ENCODE assay signal across 18 mouse cellular contexts in genomic region chr11:69891482-69891881, GRCm38 (mm10). TPM values are rescaled to one million over a fixed set of nuclear protein-coding genes. Genes with fewer than 3 reads are reported as not detected.
DNase-seq lines count a peak whose midpoint lies in the region; ATAC-seq and TF ChIP-seq lines count a peak whose summit lies in the region.
"Had no signal": no experiment of that assay in that cellular context is flagged by ENCODE, and none has a peak within 500 bp of the region (broad histone marks: within the 10 kb centered on the region; RNA-seq: fewer than 3 reads in every experiment).

No protein-coding gene starts in this region.

- no peaks in the 10 kb centered on the region for H3K36me3 ChIP-seq in heart, embryonic 12.5 days
- no peaks in the 10 kb centered on the region for H3K36me3 ChIP-seq in lung, embryonic 15.5 days
- H3K36me3 ChIP-seq in E14TG2a.4 (ENCODE audit: insufficient read depth, low read length), result peaks cover 15% of the 10 kb centered on the region
- no peaks in the 10 kb centered on the region for H3K36me3 ChIP-seq in stomach, postnatal 0 days (ENCODE audit: control insufficient read depth, insufficient read depth, low read length)
- H3K36me3 ChIP-seq: forebrain, embryonic 10.5 days had no signal

- H3K4me3 ChIP-seq in heart, embryonic 12.5 days, result no peak overlapping the region
- no peak overlapping the region for H3K4me3 ChIP-seq in lung, embryonic 15.5 days
- peak overlapping the region; percentile 32; the same call in 1 of the 2 replicates for H3K4me3 ChIP-seq in E14TG2a.4 (replicated peaks; ENCODE audit: low read length)
- no peak overlapping the region for H3K4me3 ChIP-seq in stomach, postnatal 0 days (ENCODE audit: low read depth, low read length)
- H3K4me3 ChIP-seq: forebrain, embryonic 10.5 days had no signal

- no peak overlapping the region for H3K9ac ChIP-seq in heart, embryonic 12.5 days
- no peak overlapping the region for H3K9ac ChIP-seq in lung, embryonic 15.5 days
- H3K9ac ChIP-seq in stomach, postnatal 0 days (ENCODE audit: low read length), result no peak overlapping the region

- peaks cover 30% of the 10 kb centered on the region for H3K4me1 ChIP-seq in heart, embryonic 12.5 days (replicated peaks)
- H3K4me1 ChIP-seq in lung, embryonic 15.5 days, result peaks cover 14% of the 10 kb centered on the region
- H3K4me1 ChIP-seq in E14TG2a.4 (replicated peaks; ENCODE audit: low read depth, low read length), result peaks cover 53% of the 10 kb centered on the region
- no peaks in the 10 kb centered on the region for H3K4me1 ChIP-seq in stomach, postnatal 0 days (replicated peaks; ENCODE audit: control insufficient read depth, insufficient read depth)

- H3K4me2 ChIP-seq in heart, embryonic 12.5 days, result no peak overlapping the region
- H3K4me2 ChIP-seq in lung, embryonic 15.5 days, result no peak overlapping the region
- H3K4me2 ChIP-seq in stomach, postnatal 0 days (replicated peaks; ENCODE audit: low read depth), result no peak overlapping the region
- H3K4me2 ChIP-seq: midbrain, embryonic 11.5 days had no signal

- 0 out of 2 replicates have a peak, but pooled peaks have one; percentile 9 for ATAC-seq in heart, embryonic 12.5 days (ENCODE audit: insufficient number of reproducible peaks, low FRiP score)
- 0 out of 2 replicates have a peak, but pooled peaks have one; percentile 29 for ATAC-seq in lung, embryonic 15.5 days (ENCODE audit: borderline replicate concordance, extremely low read depth, low FRiP score, low TSS enrichment)
- peak; percentile 62 for ATAC-seq in erythroid progenitor cell, adult 5-6 weeks (replicated peaks; ENCODE audit: low FRiP score, poor library complexity, severe bottlenecking)
- no peak for ATAC-seq in stomach, postnatal 0 days (ENCODE audit: low FRiP score, low TSS enrichment)

- no peaks in the 10 kb centered on the region for H3K27me3 ChIP-seq in heart, embryonic 12.5 days (replicated peaks)
- no peaks in the 10 kb centered on the region for H3K27me3 ChIP-seq in lung, embryonic 15.5 days
- H3K27me3 ChIP-seq in E14TG2a.4 (ENCODE audit: insufficient read depth, low read length), result no peaks in the 10 kb centered on the region
- H3K27me3 ChIP-seq in stomach, postnatal 0 days (ENCODE audit: control insufficient read depth, insufficient read depth, low read length), result no peaks in the 10 kb centered on the region

- WGBS in heart, embryonic 12.5 days, result 16% methylated on average over 4 of the region's 4 CpGs
- 29% methylated on average over 4 of the region's 4 CpGs for WGBS in lung, embryonic 15.5 days
- WGBS in stomach, postnatal 0 days, result 59% methylated on average over 4 of the region's 4 CpGs

- DNase-seq in heart, postnatal 36 days, result no peak
- DNase-seq in lung, adult 18-20 months, result no peak
- no peak for DNase-seq in stomach, postnatal 0 days (ENCODE audit: low spot score)
- no peak for DNase-seq in adrenal gland, postnatal 4 days (ENCODE audit: low spot score in 2 of 2)
- DNase-seq: adrenal gland, adult 8-10 months; embryo, embryonic 11 days; kidney, adult 9 months had no signal

- intact Hi-C loops in heart, postnatal 36 days (cut with DNase I), result no loop called here

- TF ChIP-seq EP300 in stomach, postnatal 0 days (optimal IDR thresholded peaks at IDR 0.05), result no peak

- H3K9me3 ChIP-seq in heart, embryonic 12.5 days (replicated peaks), result no peaks in the 10 kb centered on the region
- no peaks in the 10 kb centered on the region for H3K9me3 ChIP-seq in lung, embryonic 15.5 days
- no peaks in the 10 kb centered on the region for H3K9me3 ChIP-seq in E14TG2a.4 (ENCODE audit: low read length)
- H3K9me3 ChIP-seq in stomach, postnatal 0 days (ENCODE audit: control insufficient read depth, low read length), result no peaks in the 10 kb centered on the region
- H3K9me3 ChIP-seq: forebrain, embryonic 10.5 days had no signal

- H3K27ac ChIP-seq in heart, embryonic 12.5 days (ENCODE audit: poor library complexity, severe bottlenecking), result 0 out of 2 replicates have a peak overlapping the region, but pooled peaks have one; percentile 1
- H3K27ac ChIP-seq in lung, embryonic 15.5 days, result 0 out of 2 replicates have a peak overlapping the region, but pooled peaks have one; percentile 39
- no peak overlapping the region for H3K27ac ChIP-seq in stomach, postnatal 0 days (replicated peaks)
- H3K27ac ChIP-seq: forebrain, embryonic 10.5 days had no signal

- no peak for TF ChIP-seq CTCF in E14TG2a.4 (conservative IDR thresholded peaks at IDR 0.05; ENCODE audit: low read length)
- TF ChIP-seq CTCF in stomach, postnatal 0 days (IDR thresholded peaks at IDR 0.05; ENCODE audit: low read depth), result no peak

RNA-seq across cellular contexts. Expression of gene Acap1, which starts 3.9 kb away (rescaled TPM):
- 10.3 and 11.2 TPM in 2 replicates for polyA plus RNA-seq in heart, embryonic 12.5 days (2016; fragmentation: Nextera tagmentation; extraction: Ambion mirVana)
- under 1 TPM; 0.78 to 0.89 TPM for total RNA-seq in heart, postnatal 36 days (2021)
- 1.4 and 5.0 TPM in 2 replicates for polyA plus RNA-seq in lung, embryonic 15.5 days (2015; fragmentation: Nextera tagmentation; extraction: Ambion mirVana)
- total RNA-seq in erythroid progenitor cell, adult 5-6 weeks (2015; ENCODE audit: low replicate concordance), result 9.4 and 12.6 TPM in 2 replicates
- 8.5 and 11.6 TPM in 2 replicates for total RNA-seq in erythroid progenitor cell, adult 5-6 weeks (2017; ENCODE audit: low replicate concordance)
- polyA plus RNA-seq in stomach, postnatal 0 days (2015; fragmentation: Nextera tagmentation; extraction: Ambion mirVana), result 0.70 and 0.71 TPM in 2 replicates
- total RNA-seq in adrenal gland, postnatal 4 days (2021), result 1 to 10 TPM; 1.4 to 1.7 TPM

RNA-seq across cellular contexts. Expression of gene 2810408A11Rik, which starts 9.3 kb away (rescaled TPM):
- polyA plus RNA-seq in heart, embryonic 12.5 days (2016; fragmentation: Nextera tagmentation; extraction: Ambion mirVana), result 4.7 and 5.2 TPM in 2 replicates
- total RNA-seq in heart, postnatal 36 days (2021), result under 1 TPM; 0.73 to 0.89 TPM
- 11.9 and 13.0 TPM in 2 replicates for polyA plus RNA-seq in lung, embryonic 15.5 days (2015; fragmentation: Nextera tagmentation; extraction: Ambion mirVana)
- total RNA-seq in erythroid progenitor cell, adult 5-6 weeks (2015; ENCODE audit: low replicate concordance), result 2.5 TPM in 1 of 2 replicates, not detected in the other
- total RNA-seq in erythroid progenitor cell, adult 5-6 weeks (2017; ENCODE audit: low replicate concordance), result 0.51 TPM in 1 of 2 replicates, not detected in the other
- polyA plus RNA-seq in stomach, postnatal 0 days (2015; fragmentation: Nextera tagmentation; extraction: Ambion mirVana), result 5.6 and 5.9 TPM in 2 replicates
- 1 to 10 TPM; 4.8 to 5.6 TPM for total RNA-seq in adrenal gland, postnatal 4 days (2021)

RNA-seq across cellular contexts. Expression of gene Neurl4, which starts 9.4 kb away (rescaled TPM):
- polyA plus RNA-seq in heart, embryonic 12.5 days (2016; fragmentation: Nextera tagmentation; extraction: Ambion mirVana), result 7.6 and 9.2 TPM in 2 replicates
- total RNA-seq in heart, postnatal 36 days (2021), result 10 to 100 TPM; 40.2 to 47.4 TPM
- 7.1 and 8.0 TPM in 2 replicates for polyA plus RNA-seq in lung, embryonic 15.5 days (2015; fragmentation: Nextera tagmentation; extraction: Ambion mirVana)
- total RNA-seq in erythroid progenitor cell, adult 5-6 weeks (2015; ENCODE audit: low replicate concordance), result 8.6 and 8.8 TPM in 2 replicates
- 23.2 and 59.7 TPM in 2 replicates for total RNA-seq in erythroid progenitor cell, adult 5-6 weeks (2017; ENCODE audit: low replicate concordance)
- polyA plus RNA-seq in stomach, postnatal 0 days (2015; fragmentation: Nextera tagmentation; extraction: Ambion mirVana), result 2.3 and 3.9 TPM in 2 replicates
- total RNA-seq in adrenal gland, postnatal 4 days (2021), result 10 to 100 TPM; 45.9 to 53.3 TPM

RNA-seq across cellular contexts. Expression of gene Kctd11, which starts 10.3 kb away (rescaled TPM):
- polyA plus RNA-seq in heart, embryonic 12.5 days (2016; fragmentation: Nextera tagmentation; extraction: Ambion mirVana), result 4.1 and 4.5 TPM in 2 replicates
- total RNA-seq in heart, postnatal 36 days (2021), result 1 to 10 TPM; 2.6 to 2.8 TPM
- polyA plus RNA-seq in lung, embryonic 15.5 days (2015; fragmentation: Nextera tagmentation; extraction: Ambion mirVana), result 8.1 and 8.6 TPM in 2 replicates
- 0.72 and 0.84 TPM in 2 replicates for total RNA-seq in erythroid progenitor cell, adult 5-6 weeks (2015; ENCODE audit: low replicate concordance)
- 0.13 TPM in 1 of 2 replicates, not detected in the other for total RNA-seq in erythroid progenitor cell, adult 5-6 weeks (2017; ENCODE audit: low replicate concordance)
- polyA plus RNA-seq in stomach, postnatal 0 days (2015; fragmentation: Nextera tagmentation; extraction: Ambion mirVana), result 15.9 and 18.1 TPM in 2 replicates
- total RNA-seq in adrenal gland, postnatal 4 days (2021), result 1 to 10 TPM; 3.4 to 4.1 TPM

RNA-seq across cellular contexts. Expression of gene Tmem95, which starts 13.7 kb away (rescaled TPM):
- not detected in 2 replicates for polyA plus RNA-seq in heart, embryonic 12.5 days (2016; fragmentation: Nextera tagmentation; extraction: Ambion mirVana)
- total RNA-seq in heart, postnatal 36 days (2021), result not detected
- not detected in 2 replicates for polyA plus RNA-seq in lung, embryonic 15.5 days (2015; fragmentation: Nextera tagmentation; extraction: Ambion mirVana)
- total RNA-seq in erythroid progenitor cell, adult 5-6 weeks (2015; ENCODE audit: low replicate concordance), result not detected in 2 replicates
- not detected in 2 replicates for total RNA-seq in erythroid progenitor cell, adult 5-6 weeks (2017; ENCODE audit: low replicate concordance)
- 0.25 and 0.54 TPM in 2 replicates for polyA plus RNA-seq in stomach, postnatal 0 days (2015; fragmentation: Nextera tagmentation; extraction: Ambion mirVana)
- not detected for total RNA-seq in adrenal gland, postnatal 4 days (2021)
- total RNA-seq: adrenal gland, adult 8-10 months; layer of hippocampus, postnatal 25 days had no signal
- polyA plus RNA-seq: forebrain, embryonic 10.5 days; hindbrain, embryonic 11.5 days; limb, embryonic 14.5 days; midbrain, embryonic 11.5 days; neural tube, embryonic 11.5 days; stomach, embryonic 14.5 days had no signal
